Mouse (Mus musculus) testis, postnatal 10 days (tissue): ENCODE measurements around the gene Rtl1.

ENCODE experiments used
- DNase-seq: peaks from one replicate; pipeline ENCODE4 v3.0.0; 2021; ENCODE audit warnings: low spot score

Gene Rtl1

GRCm38 (mm10) chr12:109572259-109572658 is 27.9 kb downstream of the Rtl1 start:
- DNase-seq = no peak

- no peak for DNase-seq
Measured at GRCm38 (mm10) chr12:109560111-109560695, 39.9 kb downstream of the Rtl1 start.

- DNase-seq = no peak
Measured at GRCm38 (mm10) chr12:109558891-109559487, 41.1 kb downstream of the Rtl1 start.

- DNase-seq = no peak
Measured at GRCm38 (mm10) chr12:109558226-109558824, 41.8 kb downstream of the Rtl1 start.

DNA sequence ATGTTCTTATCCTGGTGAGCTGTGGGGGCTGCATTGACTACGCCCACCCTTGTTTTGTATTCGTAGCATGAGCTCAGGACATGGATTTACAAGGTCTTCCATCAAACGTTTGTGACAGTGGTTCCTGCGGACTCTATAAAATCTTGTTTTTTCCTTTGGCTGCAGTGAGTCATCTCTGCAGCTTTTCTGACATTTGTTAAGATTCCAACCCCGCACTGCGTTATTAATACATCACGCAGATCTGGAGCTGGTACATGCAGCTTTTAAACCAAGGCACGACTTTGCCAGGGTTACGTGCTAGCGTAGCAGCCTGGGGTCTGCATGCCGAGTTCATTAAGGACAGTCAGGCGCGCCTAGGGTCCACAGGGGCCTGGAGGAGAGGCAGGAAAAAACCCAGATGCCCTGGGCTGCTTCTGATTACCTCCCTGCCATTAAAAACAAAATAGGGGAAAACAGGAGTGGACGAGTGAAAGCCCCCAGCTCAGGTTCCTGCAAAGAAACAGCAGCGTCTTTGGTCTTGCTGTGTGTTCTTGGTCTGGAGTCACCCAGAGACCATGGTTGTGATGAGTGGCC is 44.2 kb downstream of the Rtl1 start:
- no peak for DNase-seq

GRCm38 (mm10) chr12:109553568-109553967 is 46.6 kb downstream of the Rtl1 start:
- no peak for DNase-seq

DNA sequence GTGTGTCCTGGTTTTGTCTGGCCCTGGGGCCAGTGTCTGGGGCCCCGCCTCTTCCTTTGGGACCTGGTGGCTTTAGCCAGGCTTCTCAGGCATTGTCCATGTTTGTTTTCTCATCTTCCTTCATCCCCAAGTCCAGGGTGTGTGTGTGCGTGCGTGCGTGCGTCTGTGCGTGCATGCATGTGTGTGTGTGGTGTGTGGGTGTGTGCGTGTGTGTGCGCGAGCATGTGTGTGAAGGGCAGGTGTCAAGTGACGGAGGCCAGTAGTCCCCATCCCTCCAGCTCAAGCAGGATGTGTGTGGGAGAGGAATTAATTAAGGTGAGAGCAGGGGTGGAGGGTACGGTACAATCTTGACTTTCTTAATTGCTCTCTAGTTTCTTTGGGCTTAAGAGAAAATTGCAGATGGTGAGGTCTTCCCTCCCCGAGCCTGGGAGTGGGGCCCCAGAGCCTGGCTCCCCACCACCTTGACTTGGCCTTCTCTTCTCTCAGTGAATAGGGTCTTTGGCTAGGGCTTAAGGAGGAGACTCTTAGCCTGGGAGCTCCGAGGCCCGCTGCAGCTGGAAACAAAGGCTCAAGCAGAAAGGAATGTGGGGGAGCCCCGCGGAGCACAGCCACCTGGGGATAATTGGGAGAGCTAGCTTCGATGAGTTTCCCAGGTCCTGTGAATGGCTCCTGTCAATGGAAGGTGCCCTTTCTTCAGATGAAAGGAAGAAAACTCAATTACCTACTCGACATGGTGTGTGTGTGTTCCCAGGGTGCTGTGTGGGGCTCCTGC is 47.2 kb downstream of the Rtl1 start:
- no peak for DNase-seq

DNA sequence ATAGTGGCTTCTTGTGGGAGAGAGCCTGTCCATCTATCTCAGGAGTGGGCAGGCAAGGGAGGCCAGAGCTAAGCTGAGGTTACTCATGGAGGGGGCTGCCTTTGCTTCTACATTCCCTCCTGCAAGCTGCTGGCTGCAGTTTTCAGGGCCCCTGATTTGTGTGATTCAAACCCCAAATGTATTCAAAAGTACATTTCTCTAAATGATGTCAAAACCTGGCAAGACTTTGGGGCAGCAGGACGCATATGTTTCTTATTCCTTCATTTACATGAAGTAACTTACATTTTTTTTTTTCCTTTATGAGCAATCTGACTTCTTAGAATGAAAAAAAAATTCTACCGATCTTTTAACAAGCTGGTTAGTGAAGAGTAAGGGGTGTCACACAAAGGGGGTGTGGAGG is 48.4 kb downstream of the Rtl1 start:
- DNase-seq = no peak

- DNase-seq = no peak
Measured at GRCm38 (mm10) chr12:109547085-109547484, 53.0 kb downstream of the Rtl1 start.

GRCm38 (mm10) chr12:109545875-109546732 is 54.0 kb downstream of the Rtl1 start:
- peak; percentile 53 for DNase-seq

GRCm38 (mm10) chr12:109543281-109543923 is 56.7 kb downstream of the Rtl1 start:
- DNase-seq = no peak

DNA sequence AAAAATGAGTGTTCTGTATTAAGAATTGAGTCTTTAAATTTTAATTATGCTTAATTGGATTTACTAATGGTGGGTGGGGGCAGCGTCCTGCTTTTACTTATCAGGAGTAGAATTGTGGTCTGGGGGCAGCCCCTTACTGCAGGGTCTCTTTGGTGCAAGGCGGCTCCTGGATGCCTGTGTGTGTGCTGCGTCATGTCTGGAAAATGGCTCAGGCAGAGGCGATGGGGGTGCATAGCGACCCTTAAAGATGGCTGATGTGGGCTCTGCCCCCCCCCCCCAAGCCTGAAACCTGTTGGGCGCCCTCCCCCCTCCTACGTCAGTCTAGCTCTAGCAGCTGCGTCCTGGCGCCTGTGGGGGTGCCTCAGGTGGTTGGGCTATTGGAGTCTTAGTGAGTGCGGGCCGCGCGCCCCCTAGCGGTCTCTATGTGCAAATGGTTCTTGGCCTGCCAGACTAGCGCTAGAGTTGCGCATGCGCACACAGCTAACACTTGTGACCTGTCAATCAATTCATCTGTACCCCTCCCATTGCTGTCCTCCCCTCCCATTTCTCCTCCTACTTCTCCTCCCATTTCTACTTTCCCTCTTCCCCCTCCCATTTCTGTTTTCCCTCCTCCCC is 57.4 kb downstream of the Rtl1 start:
- DNase-seq = peak; percentile 64

DNA sequence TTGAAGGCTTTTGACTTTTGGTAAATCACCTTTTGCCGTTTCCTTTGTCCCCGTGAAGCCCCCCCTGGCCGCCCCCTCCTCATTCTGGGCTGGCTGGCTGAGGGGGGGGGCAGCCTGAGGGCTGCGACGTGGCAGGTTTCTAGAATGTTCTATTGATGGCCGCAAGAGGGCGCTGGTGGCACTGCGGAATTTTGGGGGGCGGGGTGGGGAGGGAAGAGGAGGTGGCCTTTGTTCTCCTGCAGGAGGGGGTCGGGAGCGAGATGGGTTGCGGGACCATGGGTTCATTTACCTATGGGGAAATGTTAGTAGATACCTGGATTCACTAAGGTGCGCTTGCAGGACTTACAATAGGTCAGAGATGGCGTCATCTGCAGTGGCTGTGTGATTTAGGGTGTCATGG is 58.1 kb downstream of the Rtl1 start:
- DNase-seq = peak; percentile 59

- DNase-seq = no peak
Measured at GRCm38 (mm10) chr12:109541540-109541899, 58.6 kb downstream of the Rtl1 start.

GRCm38 (mm10) chr12:109540739-109541539 is 59.2 kb downstream of the Rtl1 start:
- peak; percentile 58 for DNase-seq

DNA sequence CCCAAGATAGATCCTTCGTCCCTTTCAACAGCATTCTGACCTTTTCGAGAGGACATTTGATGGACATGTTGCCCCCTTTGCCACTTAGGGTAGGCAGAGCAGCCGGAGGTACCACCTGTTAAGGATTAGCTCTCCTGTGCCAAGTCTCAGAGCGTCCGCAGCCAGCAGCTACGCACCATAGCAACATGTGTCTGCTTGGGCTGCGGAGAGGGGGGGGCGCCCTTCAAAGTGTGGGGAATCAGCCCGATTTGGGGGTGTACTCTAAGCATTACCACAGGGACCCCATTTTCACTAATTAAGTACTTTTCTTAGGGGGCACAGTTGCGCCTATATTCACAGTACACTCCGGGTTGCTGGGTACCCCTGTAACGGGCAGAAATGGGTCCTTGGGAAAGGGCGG is 60.2 kb downstream of the Rtl1 start:
- DNase-seq = no peak
